Mouse (Mus musculus): ENCODE results near the gene Tmem229a. TPM values are rescaled to one million over a fixed set of nuclear protein-coding genes. Genes with fewer than 3 reads are reported as not detected.
A peak's percentile ranks its signal among the peaks of the same experiment; 100 is the strongest.

The Tmem229a gene
- total RNA-seq (2021) = 10 to 100 TPM; 46.7 to 47.7 TPM
- long read RNA-seq, experiment 1, full-length matches to known transcripts = 69 of 69 reads
- long read RNA-seq, experiment 1, partial matches to known transcripts = 0 of 69 reads
- long read RNA-seq, experiment 1, other reads (novel, unspliced or antisense) = 0 of 69 reads
- long read RNA-seq, experiment 2, full-length matches to known transcripts = 104 of 104 reads
- long read RNA-seq, experiment 2, partial matches to known transcripts = 0 of 104 reads
- long read RNA-seq, experiment 2, other reads (novel, unspliced or antisense) = 0 of 104 reads

DNA sequence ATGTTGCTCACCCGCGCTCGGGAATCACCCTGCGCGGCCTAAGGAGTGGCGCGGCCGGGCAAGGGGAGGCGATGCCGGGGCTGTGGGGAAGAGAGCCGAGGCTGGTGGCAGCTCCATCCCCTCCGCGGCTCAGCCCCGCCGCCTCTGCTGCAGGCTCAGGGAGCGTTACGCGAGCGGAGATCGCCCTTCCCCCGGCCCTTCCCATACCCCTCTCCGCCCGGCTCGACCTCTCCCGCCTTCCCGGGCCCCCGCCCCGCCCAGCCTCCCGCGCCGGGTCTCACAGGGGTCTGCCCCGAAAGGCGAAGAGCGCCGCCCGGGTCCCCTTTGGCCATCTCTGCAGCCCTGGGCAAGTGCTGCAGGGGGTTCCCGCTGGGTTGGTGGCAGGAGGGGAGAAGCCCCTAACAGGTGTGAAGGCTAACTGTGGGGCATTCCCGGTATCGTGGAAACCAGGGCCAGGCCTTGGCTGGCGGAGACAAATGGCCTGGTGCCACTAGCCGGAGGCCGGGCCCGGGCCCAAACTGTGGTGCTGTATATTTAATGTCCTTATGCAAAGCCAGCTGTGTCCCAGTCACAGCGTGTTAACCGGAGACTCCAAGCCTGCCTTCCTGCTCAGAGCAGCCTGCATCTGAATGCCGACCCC is at the start of gene Tmem229a:
Tmem229a (minus strand) TSS at position 352 of the 640 bp plus-strand sequence.
- DNase-seq (ENCODE audit: low spot score in 2 of 2) = peak; percentile 55 to 66
- H3K4me3 ChIP-seq = peak within 1 kb of the TSS; percentile 93
- peak within 1 kb of the TSS; percentile 99 for H3K27ac ChIP-seq
- TF ChIP-seq CTCF (conservative IDR thresholded peaks at IDR 0.05) = no peak

DNA sequence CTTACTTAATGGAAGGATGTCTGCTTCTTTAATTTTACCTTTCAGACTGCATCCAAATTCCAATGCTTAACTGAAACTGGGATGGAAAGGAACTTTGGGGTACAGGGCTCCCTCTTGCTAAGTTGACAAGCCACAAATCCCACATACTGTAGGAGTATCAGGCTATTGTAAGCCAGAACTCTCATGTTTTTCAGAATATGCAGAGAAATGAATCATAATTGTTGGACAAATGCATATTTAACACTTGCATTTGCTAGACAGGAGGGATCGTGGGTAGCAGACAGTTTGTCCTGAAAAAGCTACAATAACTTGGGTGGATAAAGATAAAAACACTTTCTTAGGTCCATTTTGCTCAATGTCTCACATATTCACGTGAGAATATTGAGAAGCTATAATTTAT is 37.7 kb upstream of the Tmem229a start:
- H3K27ac ChIP-seq = peak overlapping the region; percentile 11; the same call in 1 of the 2 replicates
- no peak overlapping the region for H3K4me3 ChIP-seq
- no peak for DNase-seq (ENCODE audit: low spot score in 2 of 2)
- no peak for TF ChIP-seq CTCF (conservative IDR thresholded peaks at IDR 0.05)

DNA sequence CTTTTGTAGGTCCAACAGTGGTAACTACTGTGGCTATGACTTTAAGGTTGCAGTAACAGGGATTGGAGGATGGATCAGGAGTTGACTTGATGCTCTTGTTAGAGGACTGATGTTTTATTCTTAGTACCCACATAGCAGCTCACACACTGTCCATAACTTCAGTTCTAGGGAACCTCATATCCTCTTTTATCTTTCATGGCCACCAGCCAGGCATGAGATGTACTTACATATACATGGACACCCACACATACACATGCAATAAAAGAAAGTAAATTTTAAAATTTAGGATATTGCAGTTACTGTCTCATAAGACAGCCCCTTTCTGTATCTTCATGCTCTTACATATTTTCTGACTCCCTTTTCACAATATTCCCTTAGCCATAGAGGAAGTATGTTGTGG is 33.7 kb upstream of the Tmem229a start:
- H3K27ac ChIP-seq = no peak overlapping the region
- DNase-seq (ENCODE audit: low spot score in 2 of 2) = no peak
- no peak for TF ChIP-seq CTCF (conservative IDR thresholded peaks at IDR 0.05)
- no peak overlapping the region for H3K4me3 ChIP-seq

DNA sequence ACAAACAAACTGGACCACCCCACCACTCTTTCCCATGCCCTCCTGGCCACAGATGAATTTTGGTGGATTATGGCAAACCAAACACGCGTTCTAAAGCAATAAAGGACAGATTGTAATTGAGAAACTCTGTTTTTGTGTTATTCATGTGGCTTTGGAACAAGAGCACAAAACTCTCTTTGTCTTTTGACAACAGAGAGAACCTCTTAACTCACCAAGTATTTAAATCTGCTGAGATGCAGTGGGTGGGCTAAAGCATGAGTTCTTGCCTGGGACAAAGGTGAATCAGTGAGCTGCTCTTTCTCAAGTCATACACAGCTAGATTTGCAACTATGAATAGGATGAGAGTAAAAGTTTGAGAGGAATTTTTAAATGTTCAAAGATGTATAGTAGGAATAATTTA is 20.1 kb upstream of the Tmem229a start:
- Histone ChIP-seq H3K4me3 (no peak overlapping the region), H3K27ac (peak overlapping the region; percentile 58)
- TF ChIP-seq CTCF (conservative IDR thresholded peaks at IDR 0.05) = no peak
- no peak for DNase-seq (ENCODE audit: low spot score in 2 of 2)

DNA sequence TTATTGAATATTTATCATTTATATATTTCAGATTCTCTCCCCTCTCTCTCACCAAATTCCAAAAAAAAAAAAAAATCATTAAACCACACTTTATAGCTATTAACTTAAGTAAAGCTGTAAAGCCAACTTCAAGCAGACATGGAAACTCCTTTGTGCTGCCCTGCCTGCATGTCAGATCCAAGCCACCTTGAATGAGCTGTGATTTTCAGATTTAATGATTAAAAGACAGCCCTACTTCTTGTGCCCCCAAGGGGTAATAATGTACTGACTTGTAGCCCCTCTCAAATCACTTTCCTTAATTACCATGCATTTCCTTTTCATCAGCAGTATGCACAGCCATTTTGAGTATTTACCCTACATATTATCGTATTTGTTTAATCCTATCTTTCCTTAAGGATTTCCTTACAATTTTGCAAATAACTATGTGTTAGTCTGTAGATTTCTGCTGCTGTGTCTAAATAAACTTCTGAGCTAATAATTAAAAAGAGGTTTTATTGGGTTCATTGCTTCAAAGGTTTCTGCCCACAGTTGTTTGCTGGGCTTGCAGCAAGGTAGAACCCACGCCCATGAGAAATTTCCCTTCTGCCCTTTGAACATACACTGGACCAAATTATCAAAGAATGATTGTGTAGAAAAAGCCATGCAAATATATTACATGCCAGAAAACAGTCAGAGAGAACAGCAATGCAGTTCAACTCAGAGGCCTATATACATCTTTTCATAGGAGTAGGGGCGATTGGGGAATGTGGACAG is 12.6 kb upstream of the Tmem229a start:
- no peak for DNase-seq (ENCODE audit: low spot score in 2 of 2)
- H3K27ac ChIP-seq = no peak overlapping the region
- no peak overlapping the region for H3K4me3 ChIP-seq
- no peak for TF ChIP-seq CTCF (conservative IDR thresholded peaks at IDR 0.05)

DNA sequence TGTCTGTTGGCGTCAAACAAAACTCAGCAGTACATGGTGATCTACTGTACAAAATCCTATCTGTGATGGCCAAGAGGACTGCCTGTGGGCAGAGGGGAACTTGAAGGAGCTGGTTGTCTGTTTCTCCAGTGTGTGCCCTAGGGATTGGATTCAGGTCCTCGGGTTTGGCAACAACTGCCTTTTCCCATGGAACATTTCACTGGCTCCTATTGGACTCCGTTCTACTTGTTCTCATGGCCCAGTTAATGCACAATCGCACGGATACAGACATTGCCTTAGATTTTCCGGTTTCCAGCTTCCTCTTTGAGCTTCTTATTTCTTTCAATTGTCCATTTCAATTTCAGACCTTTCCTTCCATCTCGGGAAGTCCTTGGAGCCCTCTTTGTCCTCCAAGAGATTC is 11.6 kb upstream of the Tmem229a start:
- no peak for DNase-seq (ENCODE audit: low spot score in 2 of 2)
- Histone ChIP-seq H3K4me3 (no peak overlapping the region), H3K27ac (no peak overlapping the region)
- no peak for TF ChIP-seq CTCF (conservative IDR thresholded peaks at IDR 0.05)

DNA sequence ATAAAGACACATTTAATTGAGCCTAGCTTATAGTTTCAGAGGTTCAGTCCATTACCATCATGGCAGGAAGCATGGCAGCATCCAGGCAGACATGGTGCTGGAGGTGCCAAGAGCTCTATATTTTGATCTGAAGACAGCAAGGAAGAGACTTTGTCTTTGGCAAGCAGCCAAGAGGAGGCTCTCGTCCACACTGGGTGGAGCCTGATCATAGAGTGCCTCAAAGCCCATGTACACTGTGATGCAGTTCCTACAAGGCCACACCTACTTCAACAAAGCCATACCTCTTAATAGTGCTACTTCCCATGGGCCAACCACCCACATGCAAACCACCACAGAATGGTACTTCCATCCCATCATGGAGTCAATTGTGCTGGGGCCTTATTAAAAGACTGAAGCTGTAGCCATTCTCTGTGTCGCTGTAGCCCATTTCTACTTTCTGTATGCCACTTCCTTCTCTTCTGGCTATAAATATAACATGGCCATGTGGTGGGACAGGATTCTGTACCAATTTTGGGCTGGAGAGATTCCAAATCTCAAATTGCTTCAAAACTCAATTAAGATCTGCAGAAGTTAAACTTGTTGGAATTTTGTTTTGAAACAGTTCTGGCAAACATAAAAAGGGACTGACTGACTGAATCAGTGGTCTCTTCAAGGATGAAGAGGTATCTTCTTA is 10.0 kb upstream of the Tmem229a start:
- Histone ChIP-seq H3K4me3 (no peak overlapping the region), H3K27ac (0 out of 2 replicates have a peak overlapping the region, but pooled peaks have one; percentile 7)
- no peak for DNase-seq (ENCODE audit: low spot score in 2 of 2)
- TF ChIP-seq CTCF (conservative IDR thresholded peaks at IDR 0.05) = no peak

DNA sequence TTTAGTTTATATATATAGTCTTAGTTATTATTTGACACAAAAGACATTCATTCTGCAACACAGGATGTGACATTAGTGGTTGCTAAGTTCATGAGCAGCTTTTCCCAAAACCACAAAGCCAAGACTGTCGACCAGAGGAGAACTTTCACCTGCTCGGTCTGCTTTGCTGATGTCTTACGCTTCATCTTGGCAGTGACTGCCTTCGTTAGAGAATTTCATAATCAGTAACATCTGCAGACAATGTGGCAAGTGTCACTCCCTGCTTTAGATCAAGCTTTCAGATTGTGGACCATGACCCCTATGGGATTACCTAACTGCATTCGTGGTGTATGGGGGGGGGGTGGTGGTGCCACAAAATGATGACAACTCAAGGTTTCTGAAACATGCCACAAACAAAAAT is 7.7 kb upstream of the Tmem229a start:
- TF ChIP-seq CTCF (conservative IDR thresholded peaks at IDR 0.05) = no peak
- DNase-seq (ENCODE audit: low spot score in 2 of 2) = no peak
- Histone ChIP-seq H3K4me3 (no peak overlapping the region), H3K27ac (no peak overlapping the region)

DNA sequence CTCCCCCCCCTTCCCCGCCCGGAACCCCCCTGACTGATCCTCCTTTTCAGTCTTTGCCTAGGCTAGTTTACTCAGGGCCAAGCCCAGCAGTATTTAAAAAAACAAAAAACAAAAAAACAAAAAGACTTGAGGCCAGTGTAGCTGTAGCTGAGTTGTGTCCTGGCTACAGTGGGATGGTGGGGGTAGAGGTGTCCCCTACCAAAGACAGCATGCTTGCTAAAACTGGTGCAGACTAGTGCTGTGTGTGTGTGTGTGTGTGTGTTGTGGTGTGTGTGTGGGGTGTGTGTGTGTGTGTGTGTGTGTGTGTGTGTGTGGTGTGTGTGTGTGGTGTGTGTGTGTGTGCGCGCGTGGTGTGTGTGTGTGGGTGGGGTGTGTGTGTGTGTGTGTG is 483 bp upstream of the Tmem229a start:
- no peak for TF ChIP-seq CTCF (conservative IDR thresholded peaks at IDR 0.05)
- Histone ChIP-seq H3K4me3 (peak overlapping the region; percentile 93), H3K27ac (peak overlapping the region; percentile 99)
- no peak for DNase-seq (ENCODE audit: low spot score in 2 of 2)

DNA sequence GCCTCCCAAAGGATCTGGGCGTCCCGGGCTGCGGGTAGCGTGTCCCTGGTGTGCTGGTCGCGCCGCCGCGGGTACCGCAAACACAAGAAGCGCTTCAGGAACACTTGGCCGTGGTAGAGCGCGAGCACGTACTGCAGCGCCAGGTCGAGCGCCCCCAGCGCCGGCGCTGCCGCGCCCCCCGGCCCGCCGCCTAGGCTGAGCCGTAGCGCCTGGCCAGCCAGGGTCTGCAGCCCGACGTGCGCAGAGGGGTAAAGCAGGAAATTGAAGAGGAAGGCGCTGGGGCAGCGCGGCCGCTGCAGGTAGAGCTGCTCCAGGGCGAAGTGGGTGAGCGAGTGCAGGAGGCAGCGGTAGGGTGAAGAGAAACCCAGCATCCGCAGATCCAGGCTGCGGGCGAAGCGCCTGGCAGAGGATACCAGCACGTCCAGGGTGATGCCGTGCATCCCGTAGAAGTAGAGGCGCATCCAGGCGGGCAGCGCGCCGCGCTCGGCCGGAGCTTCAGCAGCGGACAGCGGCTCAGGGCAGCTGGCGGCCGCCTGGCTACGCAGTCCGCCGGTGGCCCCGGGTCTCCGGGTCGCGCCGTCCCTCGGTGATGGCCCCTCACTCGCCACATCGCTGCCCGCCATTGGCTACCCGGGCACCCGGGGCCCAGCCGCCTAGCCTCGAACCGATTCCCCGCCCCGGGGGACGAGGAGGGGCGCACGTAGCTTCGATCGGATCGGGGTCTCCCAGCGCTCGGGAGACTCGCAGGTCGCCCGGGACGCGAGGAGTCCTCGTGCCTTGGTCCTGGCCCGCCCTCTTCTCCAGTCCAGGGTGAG is 759 bp downstream of the Tmem229a start:
- H3K4me3 ChIP-seq = peak overlapping the region; percentile 93
- peak in 1 of 2 experiments; percentile 52 for DNase-seq (ENCODE audit: low spot score in 2 of 2)
- peak; percentile 61 for TF ChIP-seq CTCF (conservative IDR thresholded peaks at IDR 0.05)

DNA sequence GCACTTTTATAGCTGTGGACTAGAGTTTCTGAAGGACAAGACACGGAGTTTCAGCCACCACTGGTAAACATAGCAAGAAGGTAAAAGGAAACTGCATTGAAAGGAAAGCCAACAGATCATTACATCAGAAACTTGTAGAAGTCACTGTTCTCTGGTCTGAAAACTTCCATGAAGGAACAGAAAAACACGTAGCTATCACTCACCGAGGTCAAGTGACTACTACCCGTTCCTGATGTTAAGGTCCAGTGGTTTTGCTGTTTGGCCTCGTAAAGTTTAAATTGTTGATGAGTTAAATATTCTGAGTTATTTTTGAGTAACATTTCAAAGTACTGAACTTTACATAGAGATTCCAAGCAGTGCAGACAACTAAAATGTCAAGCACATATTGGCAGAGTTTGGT is 2.0 kb downstream of the Tmem229a start:
- TF ChIP-seq CTCF (conservative IDR thresholded peaks at IDR 0.05) = no peak
- Histone ChIP-seq H3K27ac (peak overlapping the region; percentile 99), H3K4me3 (peak overlapping the region; percentile 93)
- DNase-seq (ENCODE audit: low spot score in 2 of 2) = no peak

More for the DNA sequence above, 759 bp downstream of the Tmem229a start:
- H3K27ac ChIP-seq = peak overlapping the region; percentile 99

DNA sequence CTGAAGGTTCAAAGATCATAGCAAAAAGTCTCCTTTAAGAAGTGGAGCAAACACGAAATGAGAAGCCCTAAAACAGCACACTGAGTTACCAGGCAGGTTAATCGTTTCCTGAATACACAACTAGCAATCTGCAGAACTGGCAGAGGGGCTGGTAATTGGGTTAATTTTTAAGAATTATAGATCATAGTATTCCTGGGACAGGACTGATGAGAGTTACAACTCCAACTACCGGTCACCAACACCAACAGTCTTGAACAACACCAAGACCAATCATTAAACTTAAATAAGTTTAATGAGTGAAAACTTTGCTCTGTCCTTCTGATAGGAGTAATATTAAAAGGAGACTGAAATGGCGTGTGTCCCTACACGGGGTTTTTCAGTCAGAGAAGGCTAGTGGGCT is 3.8 kb downstream of the Tmem229a start:
- peak overlapping the region; percentile 51 for H3K27ac ChIP-seq
- no peak for TF ChIP-seq CTCF (conservative IDR thresholded peaks at IDR 0.05)
- peak overlapping the region; percentile 93 for H3K4me3 ChIP-seq
- no peak for DNase-seq (ENCODE audit: low spot score in 2 of 2)

All from layer of hippocampus, adult 2 months (tissue).